Mouse (Mus musculus) cerebellum, adult 2 months (tissue): ENCODE measurements around the gene Ikzf3. TPM values are rescaled to one million over a fixed set of nuclear protein-coding genes. Genes with fewer than 3 reads are reported as not detected.
A peak's percentile ranks its signal among the peaks of the same experiment; 100 is the strongest.

Source experiments
- DNase-seq, 2 experiments: peaks; one replicate each; pipeline ENCODE4 v3.0.0; 2021
- H3K27ac ChIP-seq: fragments of 200-500 bp; 2 replicates; pipeline ENCODE4 v1.5.1; 2012; ENCODE audit warnings: low read length, control low read depth, inconsistent platforms; ENCODE audit not compliant: insufficient read depth
- H3K27me3 ChIP-seq: fragments of 200-500 bp; 2 replicates; pipeline ENCODE4 v1.6.1; 2012; ENCODE audit warnings: inconsistent platforms, mild to moderate bottlenecking, low read length, moderate library complexity; ENCODE audit not compliant: control insufficient read depth, insufficient read depth
- H3K4me1 ChIP-seq: fragments of 200-500 bp; 2 replicates; pipeline ENCODE4 v1.6.1; 2011; ENCODE audit warnings: low read length; ENCODE audit not compliant: control insufficient read depth, insufficient read depth
- H3K4me3 ChIP-seq: fragments of 200-500 bp; replicated peaks from 2 replicates; pipeline ENCODE3; 2011; ENCODE audit warnings: mild to moderate bottlenecking, low read depth, low read length, control low read depth; ENCODE audit not compliant: insufficient read depth
- CTCF ChIP-seq: fragments of 200-500 bp; IDR thresholded peaks from 2 replicates; pipeline ENCODE4 v1.5.1; 2011; ENCODE audit warnings: low read depth, mild to moderate bottlenecking, control low read depth, low read length, moderate library complexity, borderline replicate concordance; ENCODE audit not compliant: insufficient read depth
- POLR2A ChIP-seq: fragments of 200-500 bp; IDR thresholded peaks from 2 replicates; pipeline ENCODE4 v1.6.1; 2011; ENCODE audit warnings: low read length, control low read depth, borderline replicate concordance; ENCODE audit not compliant: insufficient read depth
- WGBS: fragments of 180-500 bp; shearing (Covaris S2); methylation state at CpG from one replicate; pipeline ENCODE4 v1.1.7; 2018; 5-methylcytosine and 5-hydroxymethylcytosine counted together
- polyA plus RNA-seq: library from polyadenylated mRNA; depleted of rRNA; stranded (reverse); fragments of >200 nt; gene quantifications from 2 replicates; pipeline ENCODE4 v1.2.3, GENCODE M21; 2012

Ikzf3 gene
- polyA plus RNA-seq, 1 experiment = 0.07 TPM

- no peak overlapping the region for H3K4me3 ChIP-seq
- H3K4me1 ChIP-seq = no peaks in the 10 kb centered on the region
- no peak overlapping the region for H3K27ac ChIP-seq
- DNase-seq = no peak
- 42% methylated on average over 4 of the region's 4 CpGs for WGBS
- H3K27me3 ChIP-seq = no peaks in the 10 kb centered on the region
- TF ChIP-seq CTCF = no peak
- TF ChIP-seq POLR2A = no peak
These were observed 20.7 kb downstream of the Ikzf3 start for GRCm38 (mm10) chr11:98525140-98525539.

- 67% methylated on average over 10 of the region's 10 CpGs for WGBS
- Histone ChIP-seq H3K4me3 (no peak overlapping the region), H3K27me3 (no peaks in the 10 kb centered on the region), H3K4me1 (no peaks in the 10 kb centered on the region), H3K27ac (no peak overlapping the region)
- no peak for TF ChIP-seq CTCF
- no peak for TF ChIP-seq POLR2A
- no peak for DNase-seq
These were observed 25.4 kb downstream of the Ikzf3 start for GRCm38 (mm10) chr11:98520468-98520867.

- WGBS = 52% methylated on average over 6 of the region's 6 CpGs
- DNase-seq = no peak
- Histone ChIP-seq H3K27ac (no peak overlapping the region), H3K27me3 (no peaks in the 10 kb centered on the region), H3K4me1 (peaks cover 7% of the 10 kb centered on the region; the same call in 1 of the 2 replicates), H3K4me3 (no peak overlapping the region)
- TF ChIP-seq CTCF (no peak), POLR2A (no peak)
These were observed 32.4 kb downstream of the Ikzf3 start for GRCm38 (mm10) chr11:98513356-98513936.

GRCm38 (mm10) chr11:98512881-98513280, 33.0 kb downstream of the Ikzf3 start:
- Histone ChIP-seq H3K27ac (no peak overlapping the region), H3K4me1 (peaks cover 7% of the 10 kb centered on the region; the same call in 1 of the 2 replicates), H3K27me3 (no peaks in the 10 kb centered on the region), H3K4me3 (no peak overlapping the region)
- DNase-seq = no peak
- WGBS = 94% methylated on average over 13 of the region's 13 CpGs
- TF ChIP-seq CTCF (no peak), POLR2A (no peak)

- H3K27me3 ChIP-seq = no peaks in the 10 kb centered on the region
- no peak for DNase-seq
- H3K27ac ChIP-seq = no peak overlapping the region
- 86% methylated on average over 8 of the region's 8 CpGs for WGBS
- H3K4me1 ChIP-seq = peaks cover 7% of the 10 kb centered on the region; the same call in 1 of the 2 replicates
- H3K4me3 ChIP-seq = no peak overlapping the region
- TF ChIP-seq POLR2A (no peak), CTCF (no peak)
These were observed 35.7 kb downstream of the Ikzf3 start for GRCm38 (mm10) chr11:98510125-98510524.

GRCm38 (mm10) chr11:98509434-98509833, 36.4 kb downstream of the Ikzf3 start:
- no peak for TF ChIP-seq POLR2A
- TF ChIP-seq CTCF = no peak

GRCm38 (mm10) chr11:98504926-98505325, 40.9 kb downstream of the Ikzf3 start:
- 65% methylated on average over 3 of the region's 3 CpGs for WGBS
- no peaks in the 10 kb centered on the region; the same call in 1 of the 2 replicates for H3K27me3 ChIP-seq
- no peak for TF ChIP-seq CTCF
- no peak for TF ChIP-seq POLR2A
- no peak overlapping the region for H3K27ac ChIP-seq
- no peak for DNase-seq
- H3K4me1 ChIP-seq = peaks cover 7% of the 10 kb centered on the region; the same call in 1 of the 2 replicates
- H3K4me3 ChIP-seq = no peak overlapping the region

More at GRCm38 (mm10) chr11:98509434-98509833, 36.4 kb downstream of the Ikzf3 start:
- 3% methylated on average over 7 of the region's 7 CpGs for WGBS
- DNase-seq = peak in 1 of 2 experiments; percentile 6
- Histone ChIP-seq H3K4me1 (peaks cover 7% of the 10 kb centered on the region; the same call in 1 of the 2 replicates), H3K4me3 (no peak overlapping the region), H3K27ac (no peak overlapping the region), H3K27me3 (no peaks in the 10 kb centered on the region; the same call in 1 of the 2 replicates)

- TF ChIP-seq CTCF (no peak), POLR2A (no peak)
- 60% methylated on average over 22 of the region's 22 CpGs for WGBS
- Histone ChIP-seq H3K4me3 (no peak overlapping the region), H3K27me3 (no peaks in the 10 kb centered on the region), H3K27ac (no peak overlapping the region), H3K4me1 (no peaks in the 10 kb centered on the region)
- no peak for DNase-seq
These were observed 48.2 kb downstream of the Ikzf3 start for GRCm38 (mm10) chr11:98497388-98498288.
